Mouse (Mus musculus) fibroblast of lung, adult 2 months (primary cell): ENCODE data around the gene 1700057G04Rik.
"Not testable (repeated sequence)": the region's sequence is repeated elsewhere in the genome, so short reads cannot be mapped to it uniquely, and the experiment has no call there.

Experiments used
- DNase-seq: peaks from one replicate; pipeline ENCODE4 v3.0.0-alpha.2; 2011; ENCODE audit warnings: low read depth

The 1700057G04Rik gene

DNA sequence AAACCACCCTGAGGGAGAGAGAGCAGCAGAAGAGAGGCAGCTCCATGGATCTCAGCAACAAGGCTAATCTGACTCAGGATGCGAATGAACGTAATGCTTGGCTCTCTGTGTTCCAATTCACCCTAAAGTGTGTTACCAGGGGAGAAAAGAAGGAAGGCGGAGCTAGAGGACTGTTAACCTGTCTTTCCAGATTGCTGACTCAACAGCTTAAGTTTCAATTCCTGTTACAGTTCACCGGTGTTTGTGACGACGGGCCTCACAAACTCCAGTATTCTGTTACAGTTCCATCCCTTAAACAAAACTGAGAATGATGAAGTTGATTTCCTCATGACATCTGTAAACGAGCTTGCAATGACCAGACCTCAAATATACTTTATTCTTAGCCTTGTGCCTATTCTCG lies 4.1 kb upstream of the 1700057G04Rik start:
- no peak for DNase-seq

DNA sequence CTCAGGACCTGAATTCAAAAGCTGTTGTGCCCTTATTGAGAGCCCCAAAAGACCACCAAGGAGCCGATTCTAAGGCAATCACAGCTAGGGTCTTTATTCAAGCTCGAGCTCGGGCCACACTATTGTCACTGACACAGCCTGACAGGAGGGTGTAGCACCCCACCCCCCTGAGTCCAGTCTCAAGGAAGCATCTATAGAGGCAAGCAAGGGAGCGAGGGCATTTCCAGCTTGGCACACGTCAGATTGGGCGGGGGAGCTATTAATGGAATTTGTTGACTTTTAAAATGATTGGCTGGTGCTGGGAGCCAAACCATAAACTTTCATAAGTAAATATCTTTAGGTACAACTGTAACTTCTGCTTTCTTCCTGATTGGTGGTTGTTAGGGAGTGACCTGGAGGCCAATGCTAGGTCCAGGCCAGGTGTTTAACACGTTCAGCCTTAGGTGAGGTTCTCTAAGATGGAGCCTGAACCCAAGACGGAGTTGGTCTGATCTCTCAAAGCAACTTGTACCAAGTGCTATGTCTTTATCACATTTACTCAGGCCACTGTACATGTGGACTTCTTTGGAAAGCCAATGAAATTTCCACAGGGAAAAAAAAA lies 3.5 kb upstream of the 1700057G04Rik start:
- DNase-seq, result no peak

DNA sequence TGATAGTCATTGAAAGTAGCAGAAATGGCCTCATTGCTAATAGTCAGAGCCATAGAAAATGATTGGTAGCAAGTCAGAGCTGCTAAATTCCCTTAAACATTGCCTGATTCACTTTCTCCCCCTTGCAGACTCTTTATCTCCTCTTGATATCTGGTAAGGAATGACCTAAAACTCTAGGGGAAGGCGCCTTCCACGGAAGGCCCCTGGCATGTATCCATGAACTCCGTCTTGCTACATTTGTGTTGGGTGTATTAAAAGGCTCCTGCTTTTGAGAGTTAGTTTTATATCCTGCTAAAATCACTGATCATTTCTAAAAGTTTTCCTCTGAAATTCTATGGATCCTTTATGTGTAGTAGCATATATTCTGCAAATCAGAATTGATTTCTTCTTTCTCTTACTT lies 7.6 kb downstream of the 1700057G04Rik start:
- no peak for DNase-seq

DNA sequence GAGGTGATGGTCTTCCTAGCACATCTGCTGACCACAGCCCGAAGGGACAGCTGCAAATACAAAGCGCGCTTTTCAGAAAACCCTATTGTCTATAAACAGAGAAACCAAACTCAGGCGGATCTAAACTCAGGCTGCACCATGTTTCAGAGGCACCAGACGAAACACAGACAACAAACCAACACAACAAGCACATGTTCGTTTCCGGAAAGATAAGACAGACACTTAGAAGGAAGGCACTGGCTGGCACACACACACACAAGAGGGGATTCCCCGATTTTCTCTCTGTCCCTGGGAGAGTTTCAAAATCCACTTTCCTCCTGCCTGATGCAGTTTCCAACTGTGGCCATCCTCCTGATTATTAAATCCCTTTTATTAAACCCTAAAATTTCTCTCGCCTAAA lies 16.8 kb downstream of the 1700057G04Rik start:
- not testable (repeated sequence) for DNase-seq

DNA sequence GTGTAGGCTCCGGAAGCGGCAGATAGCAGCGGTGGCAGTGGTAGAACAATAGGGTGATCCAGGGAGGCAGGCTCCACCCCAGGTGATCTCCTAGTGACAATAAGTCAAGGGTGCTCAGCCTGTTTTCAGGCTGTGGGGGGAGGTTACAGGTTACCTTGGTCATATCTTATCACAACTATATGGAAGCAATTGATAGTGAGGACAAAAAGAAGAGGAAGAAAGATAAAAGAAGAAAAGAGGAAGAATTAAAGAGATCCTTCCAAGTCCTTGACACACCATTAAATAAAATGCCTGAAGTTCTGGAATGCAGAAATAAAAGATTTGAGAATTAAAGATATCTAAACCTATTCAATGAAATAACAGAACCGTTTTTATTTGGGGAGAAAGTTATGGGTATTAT lies 17.6 kb downstream of the 1700057G04Rik start:
- no peak for DNase-seq

DNA sequence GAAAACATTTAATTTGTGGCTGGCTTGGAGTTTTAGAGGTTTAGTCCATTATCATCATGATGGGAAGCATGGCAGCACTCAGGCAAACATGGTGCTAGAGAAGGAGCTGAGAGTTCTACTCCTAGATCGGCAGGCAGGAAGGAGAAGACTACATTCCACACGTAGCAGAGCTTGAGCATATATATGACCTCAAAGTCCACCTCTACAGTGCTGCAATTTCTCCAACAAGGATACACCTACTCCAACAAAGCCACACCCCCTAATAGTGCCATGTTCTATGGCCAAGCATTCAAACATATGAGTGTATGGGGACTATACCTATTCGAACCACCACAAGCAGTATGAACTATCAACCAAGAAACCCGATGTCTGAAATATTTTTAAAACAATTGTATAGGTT lies 22.2 kb downstream of the 1700057G04Rik start:
- DNase-seq, result no peak

DNA sequence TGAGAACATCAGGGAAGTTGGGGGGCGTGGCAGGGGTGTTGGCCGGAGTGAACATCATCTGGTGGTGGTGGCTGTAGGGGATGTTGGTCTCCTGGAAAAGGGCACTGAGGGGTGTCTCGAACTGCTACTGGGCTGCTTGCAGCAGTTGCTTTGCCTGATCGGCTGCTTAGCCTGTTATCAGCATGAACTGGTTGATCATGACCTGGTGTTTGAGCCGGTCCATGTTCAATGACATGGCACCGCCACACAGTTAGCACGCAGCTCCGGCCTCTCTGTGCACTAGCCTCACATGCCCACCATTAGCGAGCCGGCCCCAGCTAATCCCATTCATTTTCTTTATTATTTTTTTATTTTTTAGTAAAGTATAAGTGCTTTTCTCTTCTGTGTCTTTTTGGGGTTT lies 25.7 kb downstream of the 1700057G04Rik start:
- DNase-seq, result no peak

DNA sequence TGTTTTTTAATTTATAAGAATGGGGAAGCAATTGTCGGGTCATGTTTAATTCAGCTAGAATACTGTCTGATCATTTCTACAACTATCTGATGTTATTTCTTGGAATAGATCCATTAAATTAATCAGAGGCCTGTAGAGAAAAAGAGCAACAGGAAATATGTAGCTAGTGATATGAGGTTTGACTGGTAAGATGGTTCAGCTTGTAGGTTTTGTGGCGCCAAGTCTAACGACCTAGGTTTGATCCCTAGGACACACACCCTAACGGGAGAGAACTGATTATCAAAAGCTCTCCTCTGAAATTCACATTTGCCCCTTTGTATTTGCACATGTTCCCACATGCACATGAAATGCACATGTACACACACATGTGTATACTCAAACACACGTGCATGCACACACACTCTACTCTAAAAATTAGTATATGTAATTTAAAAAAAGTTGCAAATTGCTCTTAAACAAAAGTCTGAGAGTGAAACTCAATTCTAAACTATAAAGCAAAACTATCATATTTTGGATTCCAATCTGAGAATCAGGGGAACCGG lies 26.2 kb downstream of the 1700057G04Rik start:
- no peak for DNase-seq

DNA sequence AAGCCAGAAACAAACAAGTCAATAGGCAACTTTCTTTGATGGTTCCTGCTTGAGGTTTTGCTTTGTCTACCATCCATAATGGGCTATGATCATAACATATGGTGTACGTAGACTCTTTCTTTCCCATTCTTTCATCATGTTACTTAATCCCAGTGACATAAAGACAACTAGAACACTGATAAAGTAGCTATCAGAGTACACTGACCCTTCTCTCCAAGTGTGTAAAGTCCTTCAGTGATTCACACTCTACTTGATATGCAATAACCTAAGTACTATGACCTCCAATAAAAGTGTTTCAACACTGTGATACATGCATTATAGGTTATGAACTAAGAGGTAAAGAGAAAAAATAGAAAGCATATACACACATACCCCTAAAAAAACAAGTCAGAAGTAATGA lies 27.9 kb downstream of the 1700057G04Rik start:
- no peak for DNase-seq

DNA sequence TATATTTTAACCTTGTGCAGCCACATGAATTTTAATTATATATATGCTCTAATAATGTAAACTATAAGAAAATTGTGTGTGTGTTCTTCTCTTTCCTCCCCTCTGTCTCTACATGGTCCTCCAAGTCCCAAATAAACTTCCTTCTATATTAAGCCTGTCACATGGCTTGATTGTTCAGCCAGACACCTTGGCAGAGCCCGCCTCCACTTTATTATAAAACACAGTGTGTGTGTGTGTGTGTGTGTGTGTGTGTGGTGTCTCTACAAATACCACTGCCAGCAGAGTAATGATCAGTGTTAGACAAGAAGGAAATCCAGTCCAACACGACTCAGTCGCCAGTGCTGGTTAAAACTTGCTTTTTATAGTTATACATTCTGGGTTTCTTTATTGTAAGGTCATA lies 28.5 kb downstream of the 1700057G04Rik start:
- no peak for DNase-seq

DNA sequence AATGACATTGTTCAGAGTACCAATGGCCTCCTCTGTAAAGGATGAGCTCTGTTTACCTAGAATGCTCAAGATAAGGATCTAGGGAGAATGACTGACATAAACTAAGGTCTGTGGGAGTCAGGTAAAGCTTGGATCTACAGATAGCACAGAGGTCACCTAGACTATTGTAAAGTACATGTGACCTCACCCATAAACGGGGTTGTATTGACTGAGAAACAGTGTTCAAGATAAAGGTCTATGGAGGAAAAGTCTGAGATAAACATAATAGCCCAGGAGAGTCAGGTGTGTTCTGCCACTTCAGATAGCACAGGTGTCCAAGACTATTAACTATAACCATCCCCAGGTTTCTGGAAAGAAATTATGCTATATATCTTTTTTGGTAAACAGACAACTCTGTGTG lies 29.8 kb downstream of the 1700057G04Rik start:
- DNase-seq, result no peak

DNA sequence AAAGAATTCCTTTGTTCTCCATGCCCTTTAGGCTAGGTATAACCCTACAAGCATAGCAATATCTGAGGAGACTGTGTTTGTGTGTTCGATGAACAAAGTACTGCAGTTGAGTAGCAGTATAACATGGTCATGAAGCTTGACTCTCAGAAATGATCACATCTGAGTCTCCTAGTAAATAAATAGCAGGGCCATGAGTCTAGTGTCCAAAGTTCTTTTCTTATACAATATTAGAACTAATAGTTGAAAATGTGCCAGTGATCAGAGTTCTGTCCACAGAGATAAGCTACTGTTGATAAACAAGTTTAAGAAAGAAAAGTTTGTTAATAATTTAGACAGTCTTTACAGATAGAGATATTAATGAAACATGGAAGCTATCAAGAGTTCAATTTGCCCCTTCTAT lies 42.7 kb downstream of the 1700057G04Rik start:
- no peak for DNase-seq

DNA sequence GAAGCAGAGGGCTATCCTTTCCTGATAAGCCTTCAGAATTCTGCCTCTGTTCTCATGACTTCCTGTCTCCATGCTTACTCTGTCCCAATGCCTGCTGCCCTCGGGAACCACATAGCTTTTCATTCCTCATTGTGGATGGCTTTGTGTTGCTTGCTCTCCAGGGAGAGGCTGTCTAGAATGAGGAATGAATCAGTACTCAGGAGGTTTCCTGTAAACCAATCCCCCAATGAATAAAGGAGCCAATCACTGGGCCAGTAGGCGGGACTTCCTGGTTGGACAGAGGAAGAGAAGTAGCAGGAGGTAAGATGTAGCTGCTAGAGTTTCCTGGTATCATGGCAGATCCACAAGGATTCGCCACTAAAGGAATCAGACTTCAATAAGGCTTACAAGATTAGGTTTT lies 44.1 kb downstream of the 1700057G04Rik start:
- DNase-seq, result peak; percentile 22

DNA sequence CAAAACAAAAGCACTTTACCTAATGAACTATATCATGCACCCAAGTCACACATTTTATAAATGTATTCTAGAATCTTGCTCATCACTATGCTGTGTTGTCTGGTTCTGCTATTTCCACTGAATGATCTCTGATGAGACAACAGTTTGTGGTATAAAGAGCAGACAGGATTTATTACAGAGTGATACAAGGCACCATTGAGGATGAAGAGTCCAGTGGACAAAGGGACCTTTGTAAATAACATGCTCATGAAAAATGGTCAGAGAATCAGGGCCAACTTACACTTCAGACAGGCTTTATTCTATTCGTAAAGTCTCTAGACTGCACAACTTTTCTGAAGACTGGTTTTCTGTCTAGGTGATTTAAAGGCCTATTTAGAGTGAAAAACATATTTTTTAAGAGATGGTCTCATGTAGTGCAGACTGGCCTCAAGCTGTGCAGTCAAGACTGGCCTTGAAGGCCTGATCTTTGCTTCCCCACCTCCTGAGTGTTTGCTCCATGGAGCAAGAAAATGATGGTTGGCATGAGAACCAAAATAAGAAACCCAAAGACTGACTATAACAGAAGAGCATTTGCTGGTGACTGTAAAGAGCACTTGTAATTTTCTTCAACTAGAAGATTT lies 51.6 kb downstream of the 1700057G04Rik start:
- DNase-seq, result peak; percentile 16

DNA sequence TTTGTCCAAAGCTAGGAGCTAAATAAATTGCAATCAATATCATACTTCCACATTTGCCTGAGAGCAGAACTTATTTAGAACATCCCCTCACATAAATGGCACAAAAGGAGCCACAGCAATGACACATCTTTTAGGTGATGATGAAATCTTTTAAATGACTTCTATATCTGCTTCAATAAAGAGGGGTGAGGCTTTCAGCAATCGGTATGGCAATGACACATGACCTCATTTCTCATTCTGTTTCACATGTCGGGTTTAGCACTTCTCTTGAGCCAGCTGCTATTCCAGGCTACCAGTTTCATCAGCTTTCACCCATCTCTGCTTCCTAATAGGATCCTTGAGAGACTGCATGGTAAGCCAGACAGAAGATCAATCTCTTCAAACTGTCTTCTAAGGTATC lies 54.3 kb downstream of the 1700057G04Rik start:
- no peak for DNase-seq

DNA sequence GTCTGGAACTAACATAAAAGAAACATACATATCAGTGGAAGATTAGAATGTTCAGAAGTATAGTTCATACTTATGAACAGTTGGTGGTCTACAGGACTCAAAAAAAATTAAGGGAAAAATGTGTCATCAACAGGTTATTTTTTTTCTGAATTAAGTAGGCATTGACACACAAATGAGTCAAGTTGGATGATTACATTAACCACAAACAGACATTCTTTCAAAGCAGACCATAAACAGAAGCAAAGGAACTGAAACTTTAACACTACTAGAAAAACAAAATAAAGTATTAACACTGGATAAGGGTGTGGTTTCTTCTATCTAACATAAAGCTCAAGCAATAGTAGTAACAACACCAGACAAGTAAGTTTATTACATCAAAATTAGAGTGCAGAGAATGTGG lies 59.7 kb downstream of the 1700057G04Rik start:
- no peak for DNase-seq

DNA sequence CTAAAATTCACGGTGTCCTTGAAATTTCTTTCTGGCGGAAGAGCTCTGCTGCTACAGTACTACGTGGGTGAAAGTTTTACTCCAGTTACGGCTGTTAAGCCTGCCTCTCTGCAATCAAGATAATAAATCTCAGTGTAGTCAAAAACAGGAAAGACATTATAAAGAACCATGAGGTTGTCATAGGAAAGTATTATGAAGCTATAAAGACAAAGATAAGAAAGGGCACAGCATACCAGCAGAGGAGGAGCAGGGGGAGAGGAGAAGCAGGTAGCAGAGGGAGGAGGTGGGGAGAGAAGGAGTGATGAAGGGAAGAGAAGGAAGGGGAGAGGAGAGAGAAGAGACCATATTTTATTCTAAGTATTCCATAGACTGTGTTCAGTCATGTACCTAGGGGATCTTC lies 64.7 kb downstream of the 1700057G04Rik start:
- DNase-seq, result no peak

DNA sequence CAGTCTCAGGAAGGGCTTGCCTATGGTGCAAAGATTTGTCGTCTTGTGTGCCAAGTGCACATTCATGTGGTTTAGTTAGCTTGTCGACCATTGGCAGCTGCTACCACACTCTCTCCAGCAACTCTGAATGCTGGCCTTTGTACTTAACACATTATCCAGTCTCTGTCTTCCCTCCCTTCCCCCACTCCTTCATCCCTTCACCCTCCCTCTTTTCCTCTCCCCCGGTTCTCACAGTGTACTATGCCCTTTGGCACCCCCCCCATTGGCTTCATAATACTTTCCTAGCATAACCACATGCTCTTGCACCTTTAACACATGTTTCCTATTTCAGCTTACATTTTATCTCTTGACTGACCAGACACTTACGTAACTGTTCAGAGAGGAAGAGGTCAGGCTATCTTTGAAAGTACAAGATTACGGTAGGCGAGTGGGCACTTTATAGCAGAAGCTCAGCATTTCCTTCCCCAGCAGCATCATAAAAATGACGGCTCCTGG lies 65.6 kb downstream of the 1700057G04Rik start:
- DNase-seq, result peak; percentile 79

DNA sequence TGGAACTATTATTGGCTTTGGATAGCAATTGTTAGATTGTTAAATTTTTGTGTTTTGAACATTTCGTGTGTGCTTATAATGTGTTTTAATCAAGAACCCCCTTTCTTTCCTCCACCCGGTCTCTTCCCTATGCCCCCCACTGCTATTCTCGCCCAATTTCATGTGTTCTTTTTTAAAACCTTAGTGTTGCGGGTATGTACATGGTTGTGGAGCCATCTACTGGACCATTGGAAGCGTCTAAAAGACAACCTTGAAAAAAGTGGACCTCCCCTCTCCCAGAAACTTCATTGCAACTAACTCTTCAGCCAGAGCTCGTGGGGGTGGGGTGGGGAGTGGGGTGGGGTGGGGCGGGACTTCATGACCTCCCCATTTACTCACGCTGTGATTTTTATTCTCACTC lies 66.2 kb downstream of the 1700057G04Rik start:
- peak; percentile 35 for DNase-seq

DNA sequence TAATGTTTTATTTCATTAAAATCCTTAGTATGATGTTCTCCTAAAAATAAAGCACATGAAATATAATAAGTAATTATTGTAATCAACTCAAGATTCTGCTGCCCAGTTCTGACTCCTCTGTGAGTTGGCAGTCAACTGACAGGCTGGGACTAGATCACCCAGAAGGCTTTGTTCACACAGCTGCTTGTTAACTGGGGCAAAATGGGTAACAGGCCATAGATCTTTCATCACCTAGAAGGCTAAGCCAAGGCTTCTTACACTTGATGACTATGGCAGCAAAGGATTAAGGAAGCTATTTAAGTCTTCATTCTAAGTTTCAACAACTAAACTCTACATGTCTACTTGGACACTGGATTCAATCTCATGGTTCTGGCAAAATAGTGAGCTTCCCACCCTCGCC lies 68.8 kb downstream of the 1700057G04Rik start:
- DNase-seq, result peak; percentile 31

DNA sequence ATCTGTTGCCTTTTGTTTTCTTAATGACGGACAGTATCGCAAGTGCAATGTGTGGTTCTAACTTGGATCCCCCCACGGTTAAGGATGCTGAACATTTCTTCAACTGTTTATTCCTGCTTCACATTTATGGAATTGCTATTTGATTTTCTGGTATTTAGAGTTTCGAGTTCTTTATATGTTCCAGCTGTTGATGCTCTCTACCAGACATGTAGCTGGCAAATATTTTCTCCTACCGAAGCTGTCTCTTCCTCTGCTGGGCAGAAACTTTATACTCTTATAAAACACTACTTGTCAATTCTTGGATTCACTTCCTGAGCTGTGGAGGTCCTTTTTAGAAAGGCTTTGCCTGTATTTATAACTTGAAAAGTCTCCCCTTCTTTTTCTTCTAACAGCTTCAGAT lies 70.1 kb downstream of the 1700057G04Rik start:
- no peak for DNase-seq

DNA sequence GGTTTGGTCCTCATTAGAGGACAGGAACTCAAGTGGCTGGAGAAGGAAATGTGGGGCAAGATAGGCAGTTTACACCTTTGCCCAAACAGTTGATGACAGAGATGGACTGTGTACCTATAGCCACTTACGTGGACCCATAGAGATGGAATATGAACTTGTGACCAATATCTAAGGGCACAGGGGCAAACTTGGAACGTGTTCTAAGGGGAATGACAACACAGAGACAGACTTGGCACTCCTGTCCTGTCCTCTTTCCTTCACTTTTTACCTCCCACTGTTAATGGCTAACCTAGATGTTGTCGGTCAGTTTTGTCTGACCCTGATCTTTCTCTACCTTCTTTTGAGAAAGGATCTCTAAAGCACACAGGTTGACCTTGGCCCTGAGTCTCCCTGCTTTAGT lies 74.2 kb downstream of the 1700057G04Rik start:
- no peak for DNase-seq

DNA sequence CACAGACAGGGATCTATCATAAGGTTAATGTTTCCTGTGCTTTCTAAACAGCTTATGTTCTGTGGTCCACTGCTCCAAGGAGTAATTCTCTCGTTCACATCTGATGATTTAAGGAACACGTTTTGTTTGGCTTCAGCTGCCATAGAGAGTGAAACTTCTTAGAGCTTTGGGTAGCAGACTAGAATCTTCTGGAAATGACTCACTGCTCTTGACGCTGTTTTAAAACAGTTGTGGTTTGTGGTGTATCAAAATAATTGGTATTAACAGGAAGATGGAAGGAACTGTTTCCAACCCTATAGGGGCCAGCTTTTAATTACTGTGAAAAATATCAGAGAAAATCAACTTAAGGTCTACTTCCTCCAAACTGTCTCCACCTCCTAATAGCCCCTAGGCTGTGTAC lies 75.2 kb downstream of the 1700057G04Rik start:
- peak; percentile 44 for DNase-seq

DNA sequence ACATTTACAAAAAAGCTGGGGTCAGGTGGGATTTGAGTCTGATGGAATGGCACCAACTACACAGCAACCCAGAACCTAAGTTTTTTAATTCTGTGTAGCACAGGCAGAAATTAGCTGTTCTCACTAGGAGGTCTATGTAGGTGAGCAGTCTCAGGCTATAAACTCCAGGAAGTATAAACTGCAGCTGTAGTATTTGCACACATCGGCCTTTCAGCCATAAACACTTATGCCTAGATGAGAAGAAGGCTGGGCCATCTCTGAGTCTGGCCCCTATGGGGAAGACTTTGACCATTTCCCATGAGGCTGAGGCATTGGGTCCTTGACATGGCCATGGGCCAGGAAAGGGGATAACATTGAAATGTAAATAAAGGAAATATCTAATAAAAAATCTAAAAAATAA lies 76.7 kb downstream of the 1700057G04Rik start:
- no peak for DNase-seq
